Mouse (Mus musculus) megakaryocyte, embryonic 14.5 days (primary cell): ENCODE results near the gene Ppp1r10.

Experiments
- FLI1 ChIP-seq: IDR thresholded peaks from 2 replicates; pipeline ENCODE4 v1.6.1; 2012; ENCODE audit warnings: low read length, inconsistent platforms, mixed read lengths
- GATA1 ChIP-seq: IDR thresholded peaks from 3 replicates; pipeline ENCODE4 v1.6.1; 2012; ENCODE audit warnings: mixed read lengths, low read length, inconsistent platforms, borderline replicate concordance

GRCm38 (mm10) chr17:35932608-35933007 lies 16.4 kb downstream of the Ppp1r10 start:
- TF ChIP-seq GATA1, result no peak
- no peak for TF ChIP-seq FLI1
